Mouse (Mus musculus) bone marrow macrophage, adult 2 months (primary cell): Measurements from ENCODE around the gene Gpr137.

Source experiments
- CTCF ChIP-seq: IDR thresholded peaks from 2 replicates; pipeline ENCODE4 v1.5.1; 2012; ENCODE audit warnings: low read depth, mild to moderate bottlenecking, low read length, moderate library complexity
- POLR2A ChIP-seq: IDR thresholded peaks from 2 replicates; pipeline ENCODE4 v1.6.1; 2012; ENCODE audit warnings: mild to moderate bottlenecking, low read depth, low read length, borderline replicate concordance

- TF ChIP-seq POLR2A (no peak), CTCF (no peak)
Observed at GRCm38 (mm10) chr19:6922901-6923735, 19.2 kb downstream of the Gpr137 start.
